Mouse (Mus musculus) heart, embryonic 12.5 days (tissue): Measurements from ENCODE around the gene Sfrp4. TPM values are rescaled to one million over a fixed set of nuclear protein-coding genes. Genes with fewer than 3 reads are reported as not detected.
"Not testable (repeated sequence)": the region's sequence is repeated elsewhere in the genome, so short reads cannot be mapped to it uniquely, and the experiment has no call there.

Experiments used
- ATAC-seq: fragments of 200-750 bp; cut with Nextera tagmentation; 2 replicates; pipeline ENCODE4 v1.8.0; 2017; ENCODE audit warnings: moderate TSS enrichment, moderate library complexity; ENCODE audit not compliant: insufficient number of reproducible peaks, low FRiP score
- H3K27ac ChIP-seq: fragments of 300-500 bp; sonication (generic); 2 replicates; pipeline ENCODE4 v1.5.1; 2016; ENCODE audit warnings: mild to moderate bottlenecking, moderate library complexity; ENCODE audit not compliant: poor library complexity, severe bottlenecking
- H3K27me3 ChIP-seq: fragments of 300-500 bp; sonication (generic); replicated peaks from 2 replicates; pipeline ENCODE4 v1.6.1; 2016; ENCODE audit warnings: mild to moderate bottlenecking, moderate library complexity
- H3K36me3 ChIP-seq: fragments of 300-500 bp; sonication (generic); 2 replicates; pipeline ENCODE4 v1.6.1; 2016; ENCODE audit warnings: mild to moderate bottlenecking, moderate library complexity
- H3K4me1 ChIP-seq: fragments of 300-500 bp; sonication (generic); replicated peaks from 2 replicates; pipeline ENCODE4 v1.6.1; 2016; ENCODE audit warnings: mild to moderate bottlenecking
- H3K4me2 ChIP-seq: fragments of 300-500 bp; sonication (generic); 2 replicates; pipeline ENCODE4 v1.6.1; 2016; ENCODE audit warnings: mild to moderate bottlenecking, moderate library complexity
- H3K4me3 ChIP-seq: fragments of 300-500 bp; sonication (generic); 2 replicates; pipeline ENCODE4 v1.5.1; 2016; ENCODE audit warnings: mild to moderate bottlenecking
- H3K9ac ChIP-seq: fragments of 300-500 bp; sonication (generic); 2 replicates; pipeline ENCODE4 v1.6.1; 2016; ENCODE audit warnings: mild to moderate bottlenecking, moderate library complexity
- H3K9me3 ChIP-seq: fragments of 300-500 bp; sonication (generic); replicated peaks from 2 replicates; pipeline ENCODE4 v1.6.1; 2016; ENCODE audit warnings: mild to moderate bottlenecking, moderate library complexity
- WGBS: fragments of 180-500 bp; shearing (Covaris S2); methylation state at CpG from one replicate; pipeline ENCODE4 v1.1.7; 2016; 5-methylcytosine and 5-hydroxymethylcytosine counted together
- polyA plus RNA-seq: library from polyadenylated mRNA; unstranded; fragments of >200 nt; fragmentation: Nextera tagmentation; extraction: Ambion mirVana; gene quantifications from 2 replicates; pipeline ENCODE4 v1.2.1, GENCODE M21; 2016

Sfrp4 gene
- polyA plus RNA-seq = 0.29 and 0.49 TPM in 2 replicates

DNA sequence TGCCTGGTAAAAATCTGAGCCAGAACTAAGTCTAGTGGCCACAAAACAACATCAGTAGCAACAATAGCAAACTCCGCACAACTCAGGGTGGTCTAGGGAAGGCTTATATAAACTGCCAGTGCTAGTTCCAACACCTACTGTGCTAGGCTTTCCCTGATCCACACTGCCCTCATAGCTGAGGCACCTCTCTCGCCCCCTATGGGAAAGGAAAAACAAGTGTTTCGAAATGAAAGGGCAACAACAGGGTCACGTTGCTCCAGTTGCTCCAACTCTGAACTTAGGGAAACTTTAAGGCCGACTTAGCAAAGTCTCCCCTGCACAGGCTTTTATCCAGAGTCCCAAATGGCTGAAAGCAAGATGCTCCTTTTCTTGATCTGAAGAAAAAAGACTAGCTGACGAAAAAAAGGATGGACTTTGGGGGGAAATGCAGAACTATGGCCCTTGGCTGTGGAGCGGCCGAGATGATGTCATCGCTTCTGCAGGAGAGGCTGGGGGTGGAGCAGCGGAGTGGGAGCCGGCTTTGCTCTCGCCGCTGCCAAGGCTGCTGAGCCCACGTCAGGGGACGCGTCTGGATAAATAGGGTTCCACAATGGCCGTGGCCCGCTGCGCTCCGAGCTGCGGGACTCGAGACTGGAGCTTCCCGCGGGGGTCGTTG lies at the start of gene Sfrp4:
TSS of gene Sfrp4 (plus strand) at position 532 of the 655 bp plus-strand sequence.
- Histone ChIP-seq H3K27ac (no peak within 1 kb of the TSS), H3K4me2 (peak within 1 kb of the TSS; percentile 92), H3K9me3 (no peaks in the 10 kb centered on the region), H3K27me3 (peaks cover 20% of the 10 kb centered on the region), H3K4me3 (peak within 1 kb of the TSS; percentile 57), H3K9ac (peak within 1 kb of the TSS; percentile 53), H3K4me1 (0 out of 2 replicates have a peak, but pooled peaks cover 8% of the 10 kb centered on the region), H3K36me3 (no peaks in the 10 kb centered on the region)
- ATAC-seq = peak; percentile 71
- 5% methylated on average over 25 of the region's 25 CpGs for WGBS

DNA sequence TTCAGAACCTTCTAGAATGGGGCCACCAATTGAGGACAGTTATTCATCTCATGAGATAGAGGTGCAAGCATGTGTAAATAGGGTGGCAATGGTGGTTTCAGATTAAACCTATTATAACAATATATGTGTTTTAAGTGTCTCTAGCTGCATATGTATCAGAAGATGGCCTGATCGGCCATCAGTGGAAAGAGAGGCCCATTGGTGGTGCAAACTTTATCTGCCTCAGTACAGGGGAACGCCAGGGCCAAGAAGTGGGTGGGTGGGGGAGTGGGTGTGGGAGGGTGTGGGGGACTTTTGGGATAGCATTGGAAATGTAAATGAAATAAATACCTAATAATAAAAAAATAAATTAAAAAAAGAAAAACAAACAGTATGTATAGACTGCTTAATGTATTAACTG lies 48.2 kb upstream of the Sfrp4 start:
- 76% methylated on average over 2 of the region's 2 CpGs for WGBS
- H3K4me1 ChIP-seq, H3K4me2 ChIP-seq, H3K27me3 ChIP-seq, ATAC-seq, H3K36me3 ChIP-seq, H3K9ac ChIP-seq, H3K4me3 ChIP-seq, H3K27ac ChIP-seq, H3K9me3 ChIP-seq: not testable (repeated sequence)

DNA sequence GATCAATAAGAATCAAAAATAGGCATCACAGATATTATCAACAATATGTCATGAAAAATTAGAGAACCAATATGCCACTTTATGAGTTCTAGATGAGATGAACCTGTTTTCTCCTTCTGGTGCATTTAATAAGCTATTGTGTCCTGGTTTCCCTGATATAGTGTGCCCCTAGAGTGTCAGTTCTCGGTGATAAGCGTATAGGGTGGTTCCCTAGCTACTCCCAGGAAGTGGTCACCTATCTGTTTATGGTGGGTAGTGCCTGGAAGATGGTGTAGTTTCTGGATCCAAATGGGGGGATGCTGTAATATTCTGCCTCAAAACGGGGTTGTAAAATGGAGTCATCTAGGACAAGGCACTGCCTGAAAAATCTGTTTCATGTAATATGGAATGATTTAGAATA lies 47.0 kb upstream of the Sfrp4 start:
- ATAC-seq = no peak
- H3K27ac ChIP-seq = no peak overlapping the region
- H3K36me3 ChIP-seq = no peaks in the 10 kb centered on the region
- no peak overlapping the region for H3K4me2 ChIP-seq
- no peaks in the 10 kb centered on the region for H3K4me1 ChIP-seq
- H3K27me3 ChIP-seq = no peaks in the 10 kb centered on the region
- no peaks in the 10 kb centered on the region for H3K9me3 ChIP-seq
- H3K4me3 ChIP-seq = no peak overlapping the region
- 76% methylated on average over 3 of the region's 3 CpGs for WGBS
- no peak overlapping the region for H3K9ac ChIP-seq

DNA sequence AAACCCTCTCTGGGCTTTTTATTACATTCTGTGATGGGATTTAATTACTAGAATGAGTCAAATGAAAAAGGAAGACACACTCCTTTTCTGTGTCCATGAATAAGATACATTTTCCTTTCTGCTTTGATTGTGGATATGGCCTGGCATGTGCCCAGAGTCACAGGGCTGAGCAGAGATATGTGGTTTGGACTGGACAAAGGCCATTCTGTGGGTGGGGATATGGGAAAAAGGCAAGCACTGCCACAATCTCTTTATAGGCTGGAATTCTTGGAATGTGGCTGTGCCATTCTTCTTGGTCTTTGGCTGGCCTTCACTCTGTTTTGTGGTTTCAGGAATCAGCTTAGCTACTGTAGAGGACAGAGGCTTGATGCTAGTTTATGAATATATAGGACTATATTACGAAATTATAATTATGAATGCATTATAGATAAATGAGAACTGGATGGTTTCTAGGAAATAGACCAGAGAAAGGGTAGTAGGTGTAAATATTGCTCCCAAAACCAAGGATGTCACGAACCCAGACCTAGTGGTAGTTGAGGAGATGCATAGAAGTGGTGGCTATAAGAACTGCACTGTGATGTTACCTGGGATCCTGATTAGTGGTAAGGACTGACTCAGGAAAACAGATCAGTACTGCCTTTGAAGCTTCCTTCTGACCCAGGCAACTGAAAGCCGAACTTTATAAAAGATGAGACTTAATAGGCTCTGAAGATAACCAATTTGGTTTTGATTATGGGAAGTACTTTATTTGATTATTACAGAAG lies 31.7 kb upstream of the Sfrp4 start:
- Histone ChIP-seq H3K9me3 (no peaks in the 10 kb centered on the region), H3K9ac (no peak overlapping the region), H3K4me2 (no peak overlapping the region), H3K4me1 (peaks cover 13% of the 10 kb centered on the region), H3K4me3 (no peak overlapping the region), H3K36me3 (no peaks in the 10 kb centered on the region), H3K27me3 (no peaks in the 10 kb centered on the region), H3K27ac (no peak overlapping the region)
- no peak for ATAC-seq
- WGBS = 75% methylated on average over 3 of the region's 3 CpGs

DNA sequence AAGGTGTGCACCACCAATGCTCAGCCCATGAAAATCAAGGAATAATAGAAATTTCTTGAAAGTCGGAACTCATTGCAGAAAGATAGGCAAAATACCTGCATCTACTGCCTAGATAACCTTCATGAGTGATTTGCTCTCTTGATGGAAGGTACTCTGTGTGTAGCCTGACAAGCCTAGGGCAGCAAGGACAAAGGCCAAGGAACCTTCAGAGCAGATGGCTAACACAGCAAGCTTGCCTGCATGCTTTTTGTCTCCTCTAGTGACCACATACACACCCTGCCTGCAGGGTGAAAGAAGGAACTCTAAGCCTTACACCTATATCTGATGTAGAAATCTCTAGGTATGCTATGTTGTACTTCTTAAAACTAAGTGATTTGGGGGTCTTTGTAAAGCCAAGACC lies 27.8 kb upstream of the Sfrp4 start:
- Histone ChIP-seq H3K27ac (no peak overlapping the region), H3K36me3 (no peaks in the 10 kb centered on the region), H3K4me2 (no peak overlapping the region), H3K9ac (no peak overlapping the region), H3K9me3 (no peaks in the 10 kb centered on the region), H3K4me1 (peaks cover 13% of the 10 kb centered on the region), H3K27me3 (no peaks in the 10 kb centered on the region), H3K4me3 (no peak overlapping the region)
- 91% methylated on average over 1 of the region's 1 CpGs for WGBS
- ATAC-seq = no peak

DNA sequence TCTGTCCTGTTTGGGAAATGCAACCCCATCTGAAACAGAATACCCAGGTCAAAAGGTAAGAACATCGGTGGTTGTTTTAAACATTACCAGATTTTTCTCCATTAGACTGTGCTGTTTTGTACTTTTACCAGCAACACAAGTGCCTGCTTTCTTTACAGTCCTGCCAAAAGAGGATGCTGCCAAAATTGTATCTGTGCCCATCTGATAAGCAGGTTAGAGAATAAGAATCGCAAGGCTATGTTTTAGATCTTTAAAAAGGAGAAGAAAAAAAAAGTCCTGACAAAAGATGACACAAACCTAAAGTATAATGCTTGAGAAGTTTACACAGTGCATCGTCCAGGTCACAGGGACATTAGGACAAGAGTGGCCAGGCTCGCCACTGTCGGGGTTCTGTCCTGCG lies 23.7 kb upstream of the Sfrp4 start:
- Histone ChIP-seq H3K27ac (no peak overlapping the region), H3K4me3 (no peak overlapping the region), H3K27me3 (no peaks in the 10 kb centered on the region), H3K4me1 (no peaks in the 10 kb centered on the region), H3K9ac (no peak overlapping the region), H3K36me3 (no peaks in the 10 kb centered on the region), H3K9me3 (no peaks in the 10 kb centered on the region), H3K4me2 (no peak overlapping the region)
- 82% methylated on average over 6 of the region's 6 CpGs for WGBS
- ATAC-seq = no peak

DNA sequence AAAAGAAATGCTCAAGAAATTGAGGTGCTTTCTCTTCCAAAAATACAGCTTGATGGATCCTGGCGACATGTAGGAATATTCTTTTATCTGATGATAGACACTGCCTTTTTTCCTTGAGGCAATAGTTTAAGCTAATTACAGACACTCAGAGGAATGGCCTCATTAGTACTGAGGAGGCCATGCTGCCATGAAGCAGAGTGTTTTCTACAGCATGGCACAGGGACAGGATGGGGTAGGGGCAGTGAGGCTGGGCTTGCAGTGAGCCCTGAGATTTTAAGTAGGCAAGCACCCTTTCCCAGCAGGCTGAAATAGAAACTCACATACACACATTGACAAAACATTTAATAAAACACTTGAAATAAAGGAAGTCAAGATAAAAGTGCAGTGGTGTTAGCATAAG lies 20.4 kb upstream of the Sfrp4 start:
- 75% methylated on average over 1 of the region's 1 CpGs for WGBS
- no peaks in the 10 kb centered on the region for H3K4me1 ChIP-seq
- H3K36me3 ChIP-seq = no peaks in the 10 kb centered on the region
- H3K27me3 ChIP-seq = no peaks in the 10 kb centered on the region
- no peak overlapping the region for H3K4me2 ChIP-seq
- no peak overlapping the region for H3K4me3 ChIP-seq
- no peak overlapping the region for H3K27ac ChIP-seq
- no peaks in the 10 kb centered on the region for H3K9me3 ChIP-seq
- H3K9ac ChIP-seq = no peak overlapping the region
- ATAC-seq = no peak

DNA sequence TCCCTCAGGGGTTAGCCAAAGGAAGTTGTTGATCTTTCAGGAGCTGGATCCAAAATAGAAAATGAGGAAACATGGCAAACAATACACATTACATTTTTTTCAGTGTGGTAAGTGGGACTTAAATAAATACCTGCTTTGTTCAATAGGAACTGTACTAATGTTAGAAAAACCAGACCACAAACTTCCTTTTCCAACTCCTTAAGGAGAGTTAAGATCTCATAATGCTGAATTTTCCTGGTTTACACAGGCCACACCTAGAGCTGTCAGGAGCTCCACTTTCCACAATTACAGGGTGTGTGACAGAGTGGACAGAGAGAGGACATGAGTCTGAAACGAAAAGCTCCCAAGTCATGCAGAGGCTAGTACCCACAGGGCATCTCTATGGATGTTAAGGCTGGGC lies 19.2 kb upstream of the Sfrp4 start:
- H3K36me3 ChIP-seq = no peaks in the 10 kb centered on the region
- no peaks in the 10 kb centered on the region for H3K4me1 ChIP-seq
- no peak overlapping the region for H3K4me3 ChIP-seq
- H3K27me3 ChIP-seq = no peaks in the 10 kb centered on the region
- no peak overlapping the region for H3K9ac ChIP-seq
- H3K9me3 ChIP-seq = no peaks in the 10 kb centered on the region
- no peak overlapping the region for H3K4me2 ChIP-seq
- H3K27ac ChIP-seq = no peak overlapping the region
- no peak for ATAC-seq
- WGBS = 71% methylated on average over 1 of the region's 1 CpGs

DNA sequence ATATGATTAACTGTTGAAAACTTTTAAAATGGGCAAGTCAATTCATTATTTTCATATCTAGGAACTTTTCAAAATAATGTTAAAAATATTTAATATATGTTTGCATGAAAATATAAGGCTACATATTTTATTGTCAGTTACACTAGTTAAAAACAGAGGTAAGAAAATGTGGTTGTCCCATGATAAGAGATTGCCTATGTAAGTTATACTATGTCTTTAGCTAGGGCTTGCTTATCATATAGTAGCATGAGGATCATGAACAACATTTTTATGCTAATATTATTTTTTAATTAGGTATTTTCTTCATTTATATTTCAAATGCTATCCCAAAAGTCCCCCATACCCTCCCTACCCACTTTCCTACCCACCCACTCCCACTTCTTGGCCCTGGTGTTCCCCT lies 18.0 kb upstream of the Sfrp4 start:
- no peaks in the 10 kb centered on the region for H3K27me3 ChIP-seq
- H3K27ac ChIP-seq = no peak overlapping the region
- no peaks in the 10 kb centered on the region for H3K9me3 ChIP-seq
- ATAC-seq = no peak
- no peaks in the 10 kb centered on the region for H3K36me3 ChIP-seq
- no peak overlapping the region for H3K9ac ChIP-seq
- H3K4me1 ChIP-seq = no peaks in the 10 kb centered on the region
- no peak overlapping the region for H3K4me3 ChIP-seq
- H3K4me2 ChIP-seq = no peak overlapping the region

DNA sequence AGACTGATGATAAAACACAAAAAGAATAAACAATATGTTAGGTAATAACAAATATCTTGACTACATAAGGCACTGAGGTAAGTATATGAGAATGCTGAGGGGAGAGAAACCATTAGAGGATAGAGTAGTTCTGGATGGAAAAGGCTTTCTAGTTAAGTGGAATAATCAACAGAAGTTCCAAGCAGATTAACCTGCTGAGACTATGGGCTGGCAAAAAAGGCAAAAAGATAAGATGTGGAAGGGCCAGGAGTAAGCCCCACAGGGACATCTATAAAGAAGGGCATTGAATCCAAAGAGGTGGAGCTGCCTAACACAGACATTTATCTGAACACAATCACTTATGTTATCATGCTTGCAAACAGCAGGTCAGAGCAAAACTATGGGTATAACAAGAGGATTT lies 14.8 kb upstream of the Sfrp4 start:
- no peak for ATAC-seq
- Histone ChIP-seq H3K36me3 (no peaks in the 10 kb centered on the region), H3K4me1 (no peaks in the 10 kb centered on the region), H3K27me3 (no peaks in the 10 kb centered on the region), H3K4me2 (no peak overlapping the region), H3K9ac (no peak overlapping the region), H3K4me3 (no peak overlapping the region), H3K27ac (no peak overlapping the region), H3K9me3 (no peaks in the 10 kb centered on the region)

DNA sequence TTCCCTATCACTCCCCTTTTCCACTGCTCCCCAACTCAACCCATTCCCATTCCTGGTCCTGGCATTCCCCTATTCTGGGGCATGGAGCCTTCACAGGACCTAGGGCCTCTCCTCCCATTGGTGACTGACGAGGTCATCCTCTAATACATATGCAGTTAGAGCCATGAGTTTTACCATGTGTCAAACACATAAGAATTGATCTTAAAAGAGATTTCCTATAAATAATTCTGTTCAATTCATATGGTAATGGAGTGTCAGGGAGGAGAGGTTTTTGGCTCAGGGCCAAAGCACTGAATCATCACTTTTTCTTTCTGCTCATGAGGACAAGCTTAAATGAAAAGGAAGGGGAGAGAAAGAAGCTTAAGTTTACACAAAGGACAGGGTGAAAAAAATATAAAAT lies 10.6 kb upstream of the Sfrp4 start:
- no peaks in the 10 kb centered on the region for H3K27me3 ChIP-seq
- no peak overlapping the region for H3K9ac ChIP-seq
- H3K27ac ChIP-seq = no peak overlapping the region
- no peaks in the 10 kb centered on the region for H3K36me3 ChIP-seq
- no peak overlapping the region for H3K4me3 ChIP-seq
- ATAC-seq = no peak
- WGBS = 74% methylated on average over 1 of the region's 1 CpGs
- H3K4me1 ChIP-seq = no peaks in the 10 kb centered on the region
- no peaks in the 10 kb centered on the region for H3K9me3 ChIP-seq
- no peak overlapping the region for H3K4me2 ChIP-seq

DNA sequence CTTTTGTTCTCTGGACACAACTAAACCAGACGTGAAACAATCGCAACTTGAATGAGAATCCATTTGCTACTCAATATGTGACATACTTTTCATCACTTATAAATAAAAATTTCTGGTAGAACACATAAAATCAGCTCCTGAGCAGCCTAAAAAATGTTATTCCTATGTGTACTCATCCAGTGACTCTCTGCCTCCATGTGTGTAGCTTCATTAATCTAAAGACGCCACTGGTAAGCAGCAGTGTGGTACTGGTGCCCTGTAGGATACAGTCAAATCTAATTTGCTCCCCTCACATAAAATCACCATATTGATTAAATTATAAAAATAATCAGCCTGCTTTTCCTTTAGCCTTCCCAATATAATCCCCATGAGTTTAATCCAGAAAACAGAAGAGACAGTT lies 9.9 kb upstream of the Sfrp4 start:
- WGBS = 80% methylated on average over 3 of the region's 3 CpGs
- no peak for ATAC-seq

More for the DNA sequence above, 9.9 kb upstream of the Sfrp4 start:
- Histone ChIP-seq H3K4me2 (no peak overlapping the region), H3K27me3 (no peaks in the 10 kb centered on the region), H3K9me3 (no peaks in the 10 kb centered on the region), H3K36me3 (no peaks in the 10 kb centered on the region), H3K4me3 (no peak overlapping the region), H3K27ac (no peak overlapping the region), H3K4me1 (0 out of 2 replicates have a peak, but pooled peaks cover under 1% of the 10 kb centered on the region), H3K9ac (no peak overlapping the region)
